Mouse (Mus musculus) T-helper 17 cell (primary cell): Measurements from ENCODE around the gene Dbp.

Experiments used
- in situ Hi-C, 2 experiments: fragments of 300-600 bp; cut with MboI, MseI; formaldehyde crosslinking; loops; 1 replicate in 1 of 2; 2 replicates in 1 of 2; pipeline ENCODE4 v1.15.1; 2025; ENCODE audit warnings: high pct_unique_total_duplicates in 2 of 2

The Dbp gene

DNA sequence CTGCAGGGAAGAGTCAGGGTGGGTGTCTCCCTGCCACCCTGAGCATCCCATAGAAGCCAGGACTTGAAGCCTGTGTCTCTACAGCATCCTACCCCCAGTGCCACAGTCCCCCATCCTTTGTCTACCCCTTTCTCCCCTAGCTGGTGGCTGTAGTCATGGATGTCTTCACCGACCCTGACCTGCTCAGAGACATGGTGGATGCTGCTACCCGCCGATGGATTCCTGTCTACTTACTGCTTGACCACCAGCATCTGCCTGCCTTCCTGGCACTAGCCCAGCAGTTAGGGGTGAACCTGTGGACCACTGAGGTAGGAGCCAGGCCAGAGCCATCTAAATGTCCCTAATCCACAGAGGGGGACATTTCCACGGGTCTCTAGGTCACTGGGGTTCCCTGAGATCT, 18.4 kb downstream of the Dbp start:
- in situ Hi-C loops, result loop anchor here in 1 of 2 experiments (5.0 kb wide), 1 partner anchor 871 kb away; no protein-coding TSS in a partner anchor

DNA sequence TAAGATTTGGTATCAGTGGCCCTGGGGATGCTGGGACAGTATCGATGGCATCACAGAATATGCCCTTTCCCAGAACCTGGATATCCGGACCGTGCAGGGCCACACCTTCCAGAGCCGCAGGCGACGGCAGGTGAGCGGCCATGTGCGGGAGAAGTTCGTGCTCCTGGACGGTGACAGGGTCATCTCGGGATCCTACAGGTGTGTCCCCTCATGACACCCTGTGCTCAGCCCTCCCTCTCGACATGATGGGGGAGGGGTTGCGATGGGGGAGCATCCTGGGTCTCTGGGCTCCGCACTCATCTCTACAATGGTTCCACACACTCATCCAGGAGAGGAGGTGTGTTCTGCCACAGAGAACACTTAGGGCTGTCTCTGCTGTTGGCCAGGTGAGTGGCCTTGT, 18.9 kb downstream of the Dbp start:
- in situ Hi-C loops, result loop anchor here in 1 of 2 experiments (5.0 kb wide), 1 partner anchor 871 kb away; no protein-coding TSS in a partner anchor

DNA sequence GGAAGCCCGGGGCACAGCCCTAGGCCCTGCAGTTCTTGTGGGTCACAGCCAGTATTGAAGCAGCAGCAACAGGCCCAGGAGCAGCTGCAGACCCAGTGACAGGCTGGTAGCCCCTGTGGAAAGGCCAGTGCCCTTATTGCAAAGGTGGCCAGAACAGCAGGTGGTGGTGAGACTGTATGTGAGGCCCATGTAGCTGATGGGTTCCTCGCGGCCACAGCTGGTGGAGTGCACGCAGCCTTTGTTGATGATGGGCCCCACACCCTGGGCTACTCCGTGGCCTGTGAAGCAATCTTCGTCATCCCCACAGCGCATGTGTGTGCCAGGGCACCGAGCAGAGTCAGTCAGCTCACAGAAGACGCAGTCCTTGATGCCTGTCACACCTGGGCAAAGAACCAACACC, 20.3 kb downstream of the Dbp start:
- in situ Hi-C loops, result no loop called here

DNA sequence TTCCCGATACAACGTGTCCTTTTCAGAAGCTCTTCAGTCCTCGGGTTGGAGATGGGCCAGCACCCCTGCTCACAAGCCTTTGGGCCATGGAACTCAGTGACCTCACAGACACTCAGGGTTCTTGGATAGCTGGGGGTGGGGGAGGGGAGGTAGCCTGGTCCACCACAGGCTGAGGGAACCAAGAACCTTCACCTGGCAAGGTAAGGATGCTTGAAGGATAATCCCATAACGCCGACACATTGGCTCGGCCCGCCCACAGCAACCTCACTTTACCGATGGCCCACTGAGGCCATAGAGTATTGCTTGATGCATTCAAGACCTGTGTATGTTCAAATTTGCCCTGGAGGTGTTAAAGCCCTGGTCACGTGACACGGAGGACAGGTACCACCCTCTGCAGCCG, 20.8 kb downstream of the Dbp start, which contains the start of gene Spaca4:
Gene Spaca4, minus strand, starts transcription at position 101 of the 400 bp plus-strand sequence.
- in situ Hi-C loops, result no loop called here

DNA sequence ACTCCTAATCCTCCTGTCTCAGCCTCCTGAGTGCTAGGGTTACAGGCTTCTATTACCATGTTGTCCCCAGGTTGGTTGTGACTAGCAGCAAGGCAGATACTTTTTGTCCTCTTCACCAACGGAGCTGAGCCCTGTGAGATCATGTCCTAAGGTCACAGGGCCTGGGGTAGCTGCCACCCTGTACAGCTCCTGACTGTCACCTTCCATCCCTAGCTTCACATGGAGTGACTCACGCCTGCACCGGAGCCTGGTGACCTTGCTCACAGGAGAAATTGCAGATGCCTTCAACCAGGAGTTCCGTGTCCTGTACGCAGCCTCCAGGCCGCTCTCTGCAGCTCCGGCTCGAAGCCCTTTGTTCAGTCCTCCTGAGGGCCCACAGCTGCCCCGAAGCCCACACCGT, 21.5 kb downstream of the Dbp start:
- in situ Hi-C loops, result no loop called here

DNA sequence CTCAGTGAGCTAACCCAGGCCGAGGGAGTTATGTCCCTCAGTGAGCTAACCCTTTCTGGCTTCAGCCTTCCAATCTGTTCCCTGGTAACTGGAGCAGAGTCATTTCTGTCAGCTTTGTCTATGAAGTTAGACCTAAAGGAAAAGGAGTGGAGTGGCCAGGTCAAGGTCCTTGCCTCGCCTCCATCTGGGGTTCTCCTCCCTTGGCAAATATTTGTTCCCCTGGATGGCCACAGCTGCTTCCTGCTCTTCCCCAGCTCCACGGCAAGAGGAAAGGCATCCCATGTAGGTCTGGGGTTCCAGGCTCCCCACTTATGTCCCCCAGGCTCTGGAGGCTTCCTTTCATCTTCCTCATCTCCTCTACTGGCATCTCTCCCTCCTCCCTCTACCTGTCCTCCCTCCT, 22.7 kb downstream of the Dbp start:
- in situ Hi-C loops, result no loop called here

DNA sequence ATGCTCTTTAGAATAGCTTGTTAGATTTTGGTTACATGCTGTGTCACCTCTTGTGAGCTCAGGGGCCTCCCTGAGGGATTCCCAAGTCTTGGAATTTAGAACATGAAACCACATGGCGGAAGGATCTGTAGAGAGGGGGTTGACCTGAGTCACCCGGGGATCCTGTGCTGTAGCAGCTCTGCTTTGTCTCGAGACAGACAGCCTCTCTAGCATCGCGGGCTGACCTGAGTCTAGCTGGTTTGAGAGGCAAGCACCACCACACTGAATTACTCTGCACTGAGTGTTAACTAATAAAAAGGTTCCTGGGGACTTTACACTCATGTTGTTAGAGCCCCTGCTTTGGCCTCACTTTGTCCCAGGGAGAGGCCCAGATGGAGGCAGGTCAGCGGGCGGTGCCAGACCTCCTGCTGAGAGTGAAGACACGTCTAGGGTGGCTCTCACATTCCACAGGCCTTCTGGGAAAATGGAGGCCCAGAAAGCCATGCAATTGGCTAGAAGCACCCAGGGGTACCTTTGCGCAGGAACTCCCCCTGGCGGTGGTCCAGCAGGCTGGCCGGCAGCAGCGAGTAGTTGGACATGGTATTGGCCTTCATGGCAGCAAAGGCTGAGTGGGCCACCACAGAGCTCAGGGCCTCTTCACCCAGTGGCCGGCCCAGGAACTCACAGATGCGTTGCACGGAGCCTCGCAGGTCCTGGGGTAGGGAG, 26.0 kb downstream of the Dbp start:
- in situ Hi-C loops, result loop anchor here (5.0 to 10.0 kb wide), 4 partner anchors 71 to 301 kb away; partner anchors contain the start of genes Abcc6 (in 1 of the 2) and Nomo1 (in 1 of the 2)

DNA sequence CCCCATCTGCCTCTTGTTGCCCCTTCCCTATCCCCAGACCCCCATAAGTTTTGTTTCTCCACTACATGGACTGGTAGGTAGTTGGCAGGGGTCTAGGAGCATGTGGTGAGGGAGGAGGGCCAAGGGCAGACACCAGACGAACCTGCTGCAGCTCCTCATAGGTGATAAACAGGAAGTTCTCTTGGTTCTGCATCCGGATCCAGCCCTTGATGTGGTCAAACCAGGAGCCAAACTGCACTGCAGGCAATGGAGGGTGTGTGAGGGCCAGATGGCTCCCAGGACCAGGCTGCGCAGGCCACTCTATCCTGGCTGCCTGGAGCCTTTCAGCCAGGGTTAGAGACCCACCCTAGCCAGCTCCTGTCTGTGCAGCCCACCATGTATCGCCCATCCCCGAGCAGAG, 28.6 kb downstream of the Dbp start:
- in situ Hi-C loops, result loop anchor here (5.0 to 10.0 kb wide), 4 partner anchors 69 to 299 kb away; partner anchors contain the start of genes Abcc6 (in 1 of the 2) and Nomo1 (in 1 of the 2)

DNA sequence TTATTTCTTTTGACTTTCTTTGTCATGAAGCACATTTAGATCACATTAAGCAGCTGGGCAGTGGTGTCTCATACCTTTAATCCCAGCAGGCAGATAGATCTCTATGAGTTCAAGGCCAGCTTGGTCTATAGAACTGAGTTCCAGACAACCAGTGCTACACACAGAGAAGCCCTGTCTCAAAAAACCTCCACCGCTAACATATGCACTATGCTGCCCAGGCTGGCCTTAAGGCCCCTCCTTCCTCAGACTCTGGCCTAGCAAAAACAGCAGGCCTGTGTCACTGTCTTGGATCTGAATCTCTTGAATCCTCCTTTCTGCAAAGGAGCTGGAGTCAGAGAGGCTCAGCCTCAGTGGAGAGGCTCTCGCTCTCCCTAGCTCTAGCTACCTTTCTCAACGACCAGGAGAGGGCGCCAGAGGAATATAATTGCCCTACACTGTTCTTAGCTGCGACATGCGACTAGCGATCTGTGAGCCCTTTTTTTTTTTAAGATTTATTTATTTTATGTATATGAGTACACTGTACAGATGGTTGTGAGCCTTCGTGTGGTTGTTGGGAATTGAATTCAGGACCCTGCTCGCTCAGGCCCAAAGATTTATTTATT, 34.4 kb downstream of the Dbp start:
- in situ Hi-C loops, result loop anchor here (10.0 kb wide), 1 partner anchor 196 kb away; no protein-coding TSS in a partner anchor

DNA sequence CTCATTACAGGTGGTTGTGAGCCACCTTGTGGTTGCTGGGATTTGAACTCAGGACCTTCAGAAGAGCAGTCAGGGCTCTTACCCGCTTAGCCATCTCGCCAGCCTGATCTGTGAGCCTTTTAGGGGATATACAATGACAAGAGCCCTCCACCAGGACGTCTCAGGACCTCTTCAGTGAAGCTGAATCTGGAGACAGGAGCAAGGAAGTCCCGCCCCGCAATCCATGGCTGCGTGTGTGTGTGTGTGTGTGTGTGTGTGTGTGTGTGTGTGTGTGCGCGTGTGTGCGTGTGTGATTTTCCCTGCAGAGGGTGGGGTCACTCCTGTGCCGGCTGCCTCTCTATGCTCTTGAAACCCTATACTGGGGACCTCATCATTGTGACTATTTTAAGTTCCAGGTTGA, 34.9 kb downstream of the Dbp start:
- in situ Hi-C loops, result loop anchor here (10.0 kb wide), 1 partner anchor 195 kb away; no protein-coding TSS in a partner anchor

DNA sequence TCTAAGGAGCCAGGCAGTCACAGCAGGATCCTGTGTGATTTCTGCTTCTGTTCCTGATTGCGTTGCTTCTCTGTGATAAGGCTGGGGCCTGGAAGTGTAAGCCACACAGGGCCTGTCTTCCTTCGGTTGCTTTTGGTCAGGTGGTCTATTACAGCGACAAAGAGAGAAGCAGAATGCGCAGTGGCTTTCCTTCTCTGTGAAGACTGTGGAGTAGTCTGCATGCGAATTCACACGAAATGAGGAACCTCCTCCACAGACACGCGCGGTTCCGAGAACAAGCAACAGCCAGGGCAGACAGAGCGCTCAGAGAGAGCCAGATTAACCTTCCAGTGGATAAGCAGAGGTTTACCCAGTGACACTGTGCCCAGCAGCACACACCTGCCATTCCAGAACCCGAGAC, 36.4 kb downstream of the Dbp start:
- in situ Hi-C loops, result no loop called here

DNA sequence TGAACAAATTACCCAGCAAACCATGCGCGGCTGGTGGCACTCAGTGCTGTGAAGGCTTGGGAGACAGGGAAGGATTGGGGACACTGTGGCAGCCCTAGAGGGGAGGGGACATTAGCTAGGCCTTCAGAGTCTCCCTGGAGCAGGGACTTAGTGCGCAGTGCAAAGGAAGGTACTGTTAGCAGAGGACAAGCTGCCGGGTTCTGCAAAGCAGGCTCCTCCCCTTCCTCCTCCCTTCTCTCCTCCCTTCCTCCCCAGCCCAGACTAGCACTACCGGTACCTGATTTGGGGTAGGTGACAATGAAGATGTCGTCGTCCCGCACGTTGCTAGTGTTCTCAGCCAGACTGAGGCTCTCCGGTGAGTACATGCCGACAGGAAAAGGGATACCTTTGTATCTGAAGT, 36.9 kb downstream of the Dbp start:
- in situ Hi-C loops, result no loop called here

DNA sequence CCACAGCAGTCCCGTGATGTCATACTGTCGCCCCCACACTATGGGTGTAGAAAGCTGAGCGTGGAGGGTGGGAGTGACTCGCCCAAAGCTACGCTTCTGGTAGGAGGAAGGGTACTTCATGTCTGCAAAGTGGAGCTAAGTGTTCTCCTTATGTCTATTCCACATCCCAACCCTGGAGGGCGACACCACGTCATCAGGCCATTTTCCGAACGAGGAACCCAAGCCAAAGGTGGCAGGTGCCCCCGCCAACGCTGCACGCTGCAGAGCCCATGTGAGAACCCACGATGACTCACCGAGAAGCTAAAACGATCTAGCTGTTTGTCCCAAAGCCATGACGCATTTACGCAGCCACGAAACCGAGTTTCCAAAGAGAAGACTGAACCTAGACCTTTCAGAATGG, 37.5 kb downstream of the Dbp start:
- in situ Hi-C loops, result no loop called here

DNA sequence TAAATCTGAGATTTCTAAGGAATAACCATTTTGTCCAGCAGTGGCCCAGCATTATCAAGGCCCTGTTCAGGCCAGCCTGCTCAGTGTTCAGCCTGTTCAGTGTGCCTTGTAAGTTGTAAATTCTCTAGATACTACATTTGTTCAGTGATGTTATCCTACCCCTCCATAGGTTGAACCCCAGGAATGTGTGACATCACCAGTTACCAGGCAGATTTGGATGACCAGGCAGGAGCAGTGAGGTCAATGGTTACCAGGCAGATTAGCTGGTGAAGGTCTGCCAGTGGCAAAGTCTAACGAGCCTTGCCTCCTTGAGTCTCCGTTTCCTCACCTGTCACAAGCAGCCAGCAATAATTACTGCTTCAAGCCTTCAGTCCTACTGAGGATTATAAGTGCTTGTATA, 39.5 kb downstream of the Dbp start:
- in situ Hi-C loops, result no loop called here

DNA sequence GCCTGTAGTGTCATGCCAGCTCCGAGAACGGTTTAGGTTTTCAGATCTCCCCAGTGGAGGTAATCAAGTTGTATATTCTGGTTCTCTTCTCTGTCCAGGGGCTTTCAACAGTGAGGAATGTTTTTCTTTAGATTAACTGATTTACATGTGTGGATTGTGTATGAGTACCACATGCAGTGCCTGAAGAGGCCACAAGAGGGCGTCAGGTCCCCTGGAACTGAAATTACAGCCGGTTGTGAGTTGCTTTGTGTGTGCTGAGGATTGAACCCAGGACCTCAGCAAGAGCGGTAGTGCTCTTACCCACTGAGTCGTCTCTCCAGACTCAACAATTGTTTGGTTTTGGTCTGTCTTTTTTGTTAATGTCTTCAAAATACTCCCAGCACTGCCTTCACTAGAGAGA, 41.6 kb downstream of the Dbp start:
- in situ Hi-C loops, result no loop called here

DNA sequence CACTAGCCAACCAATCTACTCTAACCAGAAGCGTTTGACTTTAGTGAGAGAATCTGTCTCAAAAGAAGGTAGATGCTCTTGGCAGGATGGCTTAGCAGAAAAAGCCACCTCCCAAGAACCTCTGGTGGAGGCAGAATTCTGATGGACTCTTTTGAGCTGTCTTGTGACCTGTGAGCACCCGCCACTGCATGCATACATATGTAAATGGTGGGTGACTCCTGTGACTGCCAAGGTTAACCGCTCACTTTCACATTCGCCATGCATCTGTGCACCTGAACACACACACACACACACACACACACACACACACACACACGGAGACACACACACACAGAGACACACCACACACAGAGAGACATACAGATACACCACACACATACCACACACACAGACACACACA, 42.6 kb downstream of the Dbp start:
- in situ Hi-C loops, result no loop called here

DNA sequence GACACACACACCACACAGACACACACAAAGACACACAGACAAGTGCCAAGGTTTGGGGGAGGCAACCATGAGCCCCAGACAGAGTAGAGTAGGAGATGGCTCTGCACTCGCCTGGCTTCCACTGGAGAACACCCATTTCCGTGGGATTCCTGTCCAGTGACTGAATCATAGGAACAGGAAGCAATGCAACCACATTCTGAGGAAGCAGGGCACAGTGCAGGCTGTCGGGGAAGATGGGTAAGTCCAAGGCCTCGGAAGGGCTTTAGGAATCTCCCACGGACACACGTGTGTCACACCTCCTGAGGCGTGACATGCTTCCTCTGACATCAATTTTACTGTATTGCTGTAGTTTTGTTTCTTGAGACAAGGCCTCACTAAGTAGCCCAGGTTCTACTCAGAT, 43.2 kb downstream of the Dbp start:
- in situ Hi-C loops, result no loop called here

DNA sequence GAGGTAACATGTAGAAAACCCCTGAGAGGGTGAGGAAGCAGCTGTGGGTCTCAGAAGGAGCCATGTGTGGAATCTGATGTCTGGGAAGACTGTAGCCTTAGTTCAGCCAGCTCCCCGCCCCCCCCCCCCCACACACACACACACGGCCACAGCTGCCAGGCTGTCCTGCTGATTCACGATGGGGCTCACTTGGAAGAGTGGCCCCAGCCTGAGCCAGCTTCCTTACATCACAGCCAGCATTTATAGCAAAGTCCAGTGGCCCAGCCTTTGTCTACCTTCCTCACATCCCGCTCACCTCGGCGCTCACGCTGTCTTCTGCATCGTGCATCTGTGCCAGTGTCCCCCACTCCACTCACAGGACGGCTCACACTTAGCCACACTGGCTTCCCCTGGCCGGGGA, 44.5 kb downstream of the Dbp start:
- in situ Hi-C loops, result no loop called here

DNA sequence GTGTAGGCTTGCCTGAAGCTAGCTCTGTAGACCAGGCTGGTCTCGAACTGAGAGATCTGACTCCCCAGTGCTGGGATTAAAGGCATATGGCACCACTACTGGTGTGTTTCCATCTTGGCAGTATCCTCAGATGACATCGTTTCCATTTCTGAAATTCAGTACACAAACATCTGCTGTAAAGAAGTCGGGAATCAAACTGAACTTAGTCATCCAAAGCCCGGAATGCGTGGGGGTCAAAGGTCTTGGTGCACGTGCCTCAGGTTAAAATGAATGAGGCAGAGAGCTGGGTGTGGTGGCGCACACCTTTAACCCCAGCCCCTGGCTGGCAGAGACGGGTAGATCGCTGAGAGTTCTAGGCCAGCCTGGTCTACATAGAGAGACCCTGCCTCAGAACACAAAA, 45.3 kb downstream of the Dbp start:
- in situ Hi-C loops, result no loop called here

DNA sequence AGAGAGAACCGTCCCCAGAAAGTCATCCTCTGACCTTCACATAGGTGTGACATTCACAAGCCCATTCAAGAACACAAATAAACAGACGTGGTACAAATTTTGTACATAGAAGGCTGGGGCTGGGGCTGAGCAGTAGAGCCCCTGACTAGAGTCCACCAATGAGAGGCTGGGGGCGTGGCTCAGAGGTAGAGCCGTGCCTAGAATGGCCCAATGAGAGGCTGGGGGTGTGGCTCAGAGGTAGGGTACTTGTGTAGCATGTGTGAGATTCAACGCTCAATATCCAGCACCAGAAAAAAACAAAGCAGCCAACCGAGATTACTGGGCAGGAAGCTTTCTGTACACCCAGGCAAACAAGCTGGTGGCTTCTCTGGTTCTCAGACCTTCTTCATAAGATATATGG, 50.8 kb downstream of the Dbp start:
- in situ Hi-C loops, result no loop called here

DNA sequence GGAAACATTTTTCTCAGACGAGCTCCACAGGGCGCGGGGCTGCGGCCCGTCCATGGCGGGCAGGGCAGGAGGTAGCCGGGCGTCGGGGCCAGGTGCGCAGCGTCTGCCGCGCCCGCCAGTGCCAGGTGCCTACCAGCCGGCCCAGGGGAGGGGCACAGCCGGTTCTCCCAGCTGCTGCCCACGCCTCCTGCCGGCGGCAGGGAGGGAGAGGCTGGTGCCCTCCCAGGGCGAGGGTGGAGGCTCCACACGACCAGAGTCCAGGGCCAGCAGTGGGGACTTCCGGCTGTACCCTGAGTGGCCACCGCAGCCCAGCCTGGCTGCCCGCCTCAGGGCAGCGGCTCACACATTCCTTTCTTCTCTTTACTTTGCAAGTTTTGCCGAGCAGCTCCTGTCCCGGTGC, 54.5 kb downstream of the Dbp start:
- in situ Hi-C loops, result no loop called here
